In the genomic region with DNA sequence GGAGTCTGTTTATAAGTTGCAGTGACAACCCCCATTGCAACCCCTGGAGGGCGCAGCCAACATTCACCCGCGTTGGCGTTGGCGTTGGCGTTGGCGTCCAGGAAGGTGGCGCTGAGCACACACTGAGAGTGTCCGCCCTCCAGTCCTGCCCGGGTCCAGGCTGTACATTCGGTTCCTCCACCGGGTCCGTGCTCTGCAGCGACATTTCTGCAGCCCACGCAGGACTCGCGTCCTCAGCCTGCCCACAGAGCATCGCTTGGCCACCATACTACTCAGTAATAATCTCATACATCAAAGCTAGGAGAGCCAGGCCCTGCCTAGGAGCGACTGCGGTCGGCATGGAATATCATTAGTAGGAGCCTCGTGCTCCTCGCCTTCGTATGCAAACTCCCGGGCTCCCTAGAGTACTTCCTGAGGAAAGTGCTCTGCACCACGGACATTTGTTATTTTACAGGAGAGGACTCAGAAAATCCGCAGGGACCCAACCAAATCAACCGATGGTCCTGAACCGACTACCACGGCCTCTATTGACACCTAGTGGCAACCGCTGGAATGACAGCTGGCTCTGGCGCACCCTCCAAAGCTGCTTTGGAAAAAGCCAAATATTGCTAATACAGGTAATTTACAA, we compare ENCODE assay signal across 7 mouse cellular contexts. TPM values are rescaled to one million over a fixed set of nuclear protein-coding genes. Genes with fewer than 3 reads are reported as not detected.
DNase-seq lines count a peak whose midpoint lies in the region; ATAC-seq lines count a peak whose summit lies in the region.

No protein-coding gene starts in this region.

- H3K79me2 ChIP-seq in macrophage (ENCODE audit: inconsistent target), result no peaks in the 10 kb centered on the region

- no peaks in the 10 kb centered on the region for H3K36me3 ChIP-seq in hindbrain, embryonic 15.5 days
- H3K36me3 ChIP-seq in macrophage (ENCODE audit: inconsistent target), result no peaks in the 10 kb centered on the region

- peak overlapping the region; percentile 80 for H3K27ac ChIP-seq in hindbrain, embryonic 15.5 days (replicated peaks)
- no peak overlapping the region for H3K27ac ChIP-seq in macrophage

- peaks cover 7% of the 10 kb centered on the region for H3K4me1 ChIP-seq in hindbrain, embryonic 15.5 days (replicated peaks)

- ATAC-seq in hindbrain, embryonic 15.5 days (ENCODE audit: low FRiP score, low read depth), result peak; percentile 84

- under 1% methylated on average over 32 of the region's 32 CpGs for WGBS in hindbrain, embryonic 15.5 days
- under 1% methylated on average over 29 of the region's 32 CpGs for WGBS in macrophage (ENCODE audit: missing documents)

- no peaks in the 10 kb centered on the region for H3K9me3 ChIP-seq in hindbrain, embryonic 15.5 days

- H3K27me3 ChIP-seq in hindbrain, embryonic 15.5 days, result no peaks in the 10 kb centered on the region

- peak overlapping the region; percentile 82 for H3K4me2 ChIP-seq in hindbrain, embryonic 15.5 days

- peak overlapping the region; percentile 52 for H3K4me3 ChIP-seq in hindbrain, embryonic 15.5 days
- peak overlapping the region; percentile 42 for H3K4me3 ChIP-seq in macrophage (ENCODE audit: inconsistent target)

- peak overlapping the region; percentile 41 for H3K9ac ChIP-seq in hindbrain, embryonic 15.5 days

- peak; percentile 72 to 93 for DNase-seq in adrenal gland, adult (ENCODE audit: inconsistent age in 2 of 2, low spot score in 1 of 2)
- DNase-seq in cerebellum, postnatal 25 days, result peak; percentile 86 to 92
- DNase-seq in frontal cortex, postnatal 25 days (ENCODE audit: low spot score in 2 of 2), result peak; percentile 71 to 79
- DNase-seq in left cerebral cortex, adult 18-20 months (ENCODE audit: low spot score in 2 of 2), result peak; percentile 80 to 85
- peak; percentile 82 to 88 for DNase-seq in right cerebral cortex, postnatal 10 days (ENCODE audit: low spot score in 2 of 2)

RNA-seq across cellular contexts. Expression of a gene that starts 40.4 kb away (rescaled TPM):
- 0.75 and 0.84 TPM in 2 replicates for polyA plus RNA-seq in hindbrain, embryonic 15.5 days (2015; fragmentation: Nextera tagmentation; extraction: Ambion mirVana)
- total RNA-seq in left cerebral cortex, adult 18-20 months (2021), result under 1 TPM; 0.23 to 0.30 TPM
- total RNA-seq in macrophage (2018; cell fraction: chromatin; rRNA removed), result 10 to 100 TPM in 24 of 26 experiments, 1 to 10 TPM in 2; 8.4 to 22.7 (median 15.7) TPM
- 1 to 10 TPM in 25 of 26 experiments, under 1 TPM in 1; 0.83 to 2.6 (median 1.6) TPM for total RNA-seq in macrophage (2018; cell fraction: cytosol; rRNA removed)
- total RNA-seq in macrophage (2018; cell fraction: nucleus; rRNA removed), result 10 to 100 TPM in 14 of 26 experiments, 1 to 10 TPM in 12; 5.0 to 32.8 (median 10.6) TPM
- 1.2 to 1.4 TPM (median 1.3 TPM) in 3 replicates for polyA plus RNA-seq in macrophage (2018)
